Mouse (Mus musculus): ENCODE results near the gene Supt4a. TPM values are rescaled to one million over a fixed set of nuclear protein-coding genes. Genes with fewer than 3 reads are reported as not detected.

Supt4a gene
- polyA plus RNA-seq, 1 experiment from 2014 or later, result 141 TPM

DNA sequence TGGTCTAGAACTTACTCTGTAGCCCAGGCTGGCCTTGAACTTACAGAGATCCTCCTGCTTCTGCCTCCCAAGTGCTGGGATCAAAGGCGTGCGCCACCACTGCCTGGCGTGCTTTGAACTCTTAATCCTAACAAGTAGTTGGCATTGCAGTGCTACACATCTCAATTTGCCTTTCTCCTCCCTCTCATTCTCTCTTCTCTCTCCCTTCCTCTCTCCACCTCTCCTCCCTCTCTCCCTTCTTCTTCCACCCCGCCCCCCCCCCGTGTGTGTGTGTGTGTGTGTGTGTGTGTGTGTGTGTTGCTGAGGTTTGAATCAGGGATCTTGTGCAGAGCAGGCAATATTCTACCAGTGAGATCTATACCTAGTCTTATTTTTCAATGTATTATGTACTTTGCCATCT lies 10.0 kb downstream of the Supt4a start:
- Histone ChIP-seq H3K27me3 (no peaks in the 10 kb centered on the region), H3K27ac (no peak overlapping the region), H3K4me3 (no peak overlapping the region), H3K36me3 (peaks cover 27% of the 10 kb centered on the region), H3K4me2 (replicated peaks) (no peak overlapping the region), H3K9me3 (replicated peaks) (no peaks in the 10 kb centered on the region), H3K9ac (no peak overlapping the region), H3K4me1 (no peaks in the 10 kb centered on the region)
- ATAC-seq (ENCODE audit: low FRiP score), result no peak
- WGBS, result 88% methylated on average over 5 of the region's 5 CpGs

DNA sequence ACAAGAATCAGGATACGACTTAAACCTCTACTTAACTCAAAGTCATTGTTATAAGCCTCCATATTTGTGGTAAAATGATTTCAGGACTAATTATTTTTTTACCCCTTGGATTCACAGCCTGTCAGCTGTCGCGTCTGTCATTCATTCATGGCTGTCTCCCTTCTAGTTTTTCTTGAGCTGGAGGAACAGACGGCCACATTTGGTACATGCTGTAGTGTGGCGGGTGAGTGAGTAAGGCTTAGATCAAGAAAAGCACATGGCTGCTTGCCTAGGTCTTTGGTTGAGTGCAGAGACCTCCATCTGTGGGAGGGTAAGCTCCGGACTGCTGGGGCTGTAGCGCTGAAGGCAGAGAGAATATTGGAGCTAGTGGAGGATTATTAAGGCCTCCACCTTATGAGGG lies 10.4 kb downstream of the Supt4a start:
- Histone ChIP-seq H3K36me3 (peaks cover 23% of the 10 kb centered on the region), H3K27ac (no peak overlapping the region), H3K27me3 (no peaks in the 10 kb centered on the region), H3K4me2 (replicated peaks) (no peak overlapping the region), H3K9ac (no peak overlapping the region), H3K4me3 (no peak overlapping the region), H3K4me1 (no peaks in the 10 kb centered on the region), H3K9me3 (replicated peaks) (no peaks in the 10 kb centered on the region)
- no peak for ATAC-seq (ENCODE audit: low FRiP score)
- 90% methylated on average over 7 of the region's 7 CpGs for WGBS

DNA sequence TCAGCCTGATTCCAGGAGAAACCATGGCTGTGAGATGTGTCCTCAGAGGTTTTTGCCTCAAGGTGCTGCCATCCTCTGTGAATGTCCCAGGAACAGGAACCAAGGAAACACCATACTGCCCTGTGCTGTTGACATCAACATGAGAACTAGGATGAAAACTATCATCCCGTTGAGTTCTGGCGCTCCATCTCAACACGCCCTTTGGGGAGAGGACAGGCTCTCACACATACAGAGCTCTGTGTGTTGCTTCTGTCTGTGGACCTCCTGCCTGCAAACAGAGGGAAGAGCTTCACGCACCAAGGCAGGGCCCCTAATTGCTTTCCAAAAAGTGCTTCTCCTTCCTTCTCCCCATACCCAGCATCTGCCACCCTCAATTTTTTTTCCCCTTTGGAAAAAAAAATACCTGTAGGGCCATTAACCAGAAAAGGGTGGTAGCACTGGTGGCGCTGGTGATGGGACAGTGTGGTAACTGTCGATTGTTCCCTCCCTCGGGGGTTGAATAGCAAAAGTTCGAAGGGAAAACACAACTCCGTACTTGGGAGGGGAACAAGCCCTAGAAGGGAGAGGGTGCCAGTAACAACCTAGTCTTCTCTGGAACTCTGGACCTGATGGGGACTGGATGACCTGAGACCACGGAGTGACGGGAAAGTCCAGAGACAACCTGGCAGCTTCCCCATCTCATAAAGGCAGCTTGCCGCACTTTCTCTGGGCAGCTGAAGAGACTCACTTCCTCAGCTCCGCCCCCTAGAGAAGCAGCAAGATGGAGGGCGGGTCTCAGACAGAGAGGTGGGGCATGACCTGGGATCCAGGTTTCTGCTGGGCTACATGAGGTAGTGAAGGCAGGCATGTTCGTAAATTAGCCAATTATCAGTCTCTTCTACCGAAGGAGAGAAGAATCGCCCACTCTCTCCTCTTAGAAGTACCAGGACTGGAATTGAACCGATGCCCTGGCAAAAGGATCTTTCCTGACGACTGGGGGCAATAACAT lies 11.1 kb downstream of the Supt4a start:
- H3K9ac ChIP-seq, result no peak overlapping the region
- H3K27ac ChIP-seq, result no peak overlapping the region
- no peak for ATAC-seq (ENCODE audit: low FRiP score)
- H3K4me1 ChIP-seq, result no peaks in the 10 kb centered on the region
- H3K36me3 ChIP-seq, result peaks cover 18% of the 10 kb centered on the region
- no peak overlapping the region for H3K4me3 ChIP-seq
- no peaks in the 10 kb centered on the region for H3K9me3 ChIP-seq (replicated peaks)
- 0 out of 2 replicates have a peak overlapping the region, but pooled peaks have one; percentile 6 for H3K4me2 ChIP-seq (replicated peaks)
- no peaks in the 10 kb centered on the region; the same call in 1 of the 2 replicates for H3K27me3 ChIP-seq
- 39% methylated on average over 19 of the region's 19 CpGs for WGBS

DNA sequence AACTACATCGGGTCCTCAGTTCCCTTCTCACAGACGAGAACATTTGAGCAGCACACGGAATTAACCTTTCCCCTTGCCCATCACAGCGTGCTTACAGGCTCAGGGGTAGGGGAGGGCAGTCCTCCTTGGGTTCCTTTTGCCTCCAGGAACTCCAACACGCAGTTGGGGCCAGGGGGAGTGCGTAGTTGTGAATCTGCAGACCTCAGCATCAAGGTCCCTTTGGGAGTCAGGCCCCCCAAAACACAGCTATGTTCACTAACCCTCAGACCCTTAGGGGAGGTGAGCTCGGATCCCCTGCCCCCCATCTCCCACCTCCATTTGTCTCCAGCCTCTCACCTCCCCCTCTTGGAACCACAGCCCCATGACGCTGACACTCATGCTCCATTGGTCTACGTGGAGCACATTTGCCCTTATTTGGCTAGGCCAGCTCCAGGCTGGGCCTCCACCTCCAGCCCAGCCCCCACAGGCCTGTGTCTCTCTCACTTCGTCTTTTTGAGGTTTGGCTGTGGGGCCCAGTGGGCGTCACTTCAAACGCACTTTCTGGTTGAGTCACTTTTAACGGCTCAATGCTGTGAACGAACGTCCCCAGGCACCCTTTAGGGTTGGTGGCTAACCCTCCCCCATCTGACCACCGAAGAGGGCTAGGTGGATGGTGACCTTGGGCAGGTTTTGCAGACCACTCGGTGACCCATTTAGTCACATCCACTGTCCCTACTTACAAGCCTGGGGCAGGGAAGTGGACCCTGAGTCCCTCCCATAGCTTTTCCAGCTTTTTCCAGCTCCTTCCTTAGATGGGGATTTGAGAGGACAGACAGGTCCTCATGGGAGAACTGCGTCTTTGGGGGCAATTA lies 12.1 kb downstream of the Supt4a start:
- H3K27me3 ChIP-seq, result no peaks in the 10 kb centered on the region; the same call in 1 of the 2 replicates
- peaks cover 9% of the 10 kb centered on the region for H3K36me3 ChIP-seq
- no peak overlapping the region for H3K9ac ChIP-seq
- H3K4me3 ChIP-seq, result no peak overlapping the region
- H3K4me1 ChIP-seq, result no peaks in the 10 kb centered on the region
- 57% methylated on average over 18 of the region's 18 CpGs for WGBS
- H3K4me2 ChIP-seq (replicated peaks), result no peak overlapping the region
- H3K9me3 ChIP-seq (replicated peaks), result no peaks in the 10 kb centered on the region
- no peak overlapping the region for H3K27ac ChIP-seq
- no peak for ATAC-seq (ENCODE audit: low FRiP score)

GRCm38 (mm10) chr11:87750043-87750421 lies 12.7 kb downstream of the Supt4a start:
- WGBS, result 83% methylated on average over 11 of the region's 11 CpGs
- Histone ChIP-seq H3K4me3 (no peak overlapping the region), H3K4me2 (replicated peaks) (no peak overlapping the region), H3K36me3 (peaks cover 4% of the 10 kb centered on the region; the same call in 1 of the 2 replicates), H3K27ac (no peak overlapping the region), H3K27me3 (no peaks in the 10 kb centered on the region; the same call in 1 of the 2 replicates), H3K4me1 (no peaks in the 10 kb centered on the region), H3K9me3 (replicated peaks) (no peaks in the 10 kb centered on the region), H3K9ac (no peak overlapping the region)
- no peak for ATAC-seq (ENCODE audit: low FRiP score)

DNA sequence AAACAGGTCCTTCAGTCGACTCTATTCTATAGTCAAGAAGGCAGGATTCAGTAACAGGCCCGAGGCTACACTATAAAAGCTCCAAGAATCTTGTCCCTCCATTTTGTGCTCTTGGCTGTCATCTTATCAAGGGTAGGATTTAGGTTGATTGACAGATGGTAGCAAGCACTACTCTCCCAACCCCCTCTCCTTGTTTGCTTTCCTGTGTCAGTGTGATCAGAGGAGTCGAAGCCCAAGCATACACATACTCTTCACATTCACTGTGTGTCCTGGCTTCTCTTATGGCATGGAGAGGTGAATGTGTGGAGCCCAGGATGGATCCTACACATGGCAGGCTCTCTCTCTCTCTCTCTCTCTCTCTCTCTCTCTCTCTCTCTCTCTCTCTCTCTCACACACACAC lies 13.2 kb downstream of the Supt4a start:
- H3K4me2 ChIP-seq (replicated peaks), result no peak overlapping the region
- H3K9ac ChIP-seq, result no peak overlapping the region
- H3K9me3 ChIP-seq (replicated peaks), result no peaks in the 10 kb centered on the region
- no peak for ATAC-seq (ENCODE audit: low FRiP score)
- H3K27me3 ChIP-seq, result no peaks in the 10 kb centered on the region; the same call in 1 of the 2 replicates
- 69% methylated on average over 3 of the region's 3 CpGs for WGBS
- no peak overlapping the region for H3K4me3 ChIP-seq
- H3K27ac ChIP-seq, result no peak overlapping the region
- H3K4me1 ChIP-seq, result no peaks in the 10 kb centered on the region
- no peaks in the 10 kb centered on the region for H3K36me3 ChIP-seq

DNA sequence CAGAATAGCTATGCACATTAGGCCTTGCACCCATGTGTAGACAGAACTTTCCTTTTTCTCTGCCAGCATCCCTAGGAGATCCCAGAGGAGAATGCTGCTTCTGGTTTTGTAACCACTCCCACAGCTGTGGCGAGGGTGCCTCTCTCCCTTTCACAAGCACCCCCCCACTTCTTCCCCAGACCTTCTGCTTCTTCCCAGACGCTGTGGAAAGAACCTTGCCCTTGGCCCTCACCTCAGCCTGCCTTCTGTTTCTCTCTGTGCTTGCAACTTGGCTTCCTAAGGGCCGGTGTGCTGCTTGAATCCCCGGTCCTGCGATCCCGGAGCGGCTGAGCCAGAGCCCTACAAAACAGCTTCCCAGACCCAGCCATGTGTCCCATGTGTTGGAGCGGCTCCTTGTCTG lies 13.7 kb downstream of the Supt4a start:
- no peaks in the 10 kb centered on the region for H3K36me3 ChIP-seq

DNA sequence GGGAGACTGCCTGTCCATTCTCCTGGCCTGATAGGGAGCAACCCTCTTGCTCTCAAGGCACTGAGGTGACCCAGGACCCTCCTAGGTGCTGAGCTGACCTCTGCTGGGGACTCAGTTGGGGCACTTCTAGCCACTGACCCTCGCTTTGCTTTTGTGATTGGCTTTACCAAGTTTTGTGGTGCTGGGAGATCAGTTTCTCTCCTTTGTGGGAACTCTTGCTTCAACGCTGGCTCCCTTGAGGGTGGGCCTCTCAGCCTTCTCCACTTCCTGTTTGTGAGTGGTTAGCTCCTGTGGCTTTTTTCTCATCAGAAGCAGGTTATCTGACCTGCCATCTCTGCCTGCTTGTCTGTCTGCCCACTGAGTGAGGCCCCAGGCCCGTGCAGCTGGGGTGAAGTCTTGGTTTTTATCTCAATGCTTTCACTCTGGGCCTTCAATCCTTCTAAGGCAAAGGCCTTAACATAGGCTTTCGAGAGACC lies 14.2 kb downstream of the Supt4a start:
- H3K27ac ChIP-seq, result no peak overlapping the region
- WGBS, result 75% methylated on average over 4 of the region's 4 CpGs
- H3K4me1 ChIP-seq, result no peaks in the 10 kb centered on the region

More for the DNA sequence above, 13.7 kb downstream of the Supt4a start:
- Histone ChIP-seq H3K9me3 (replicated peaks) (no peaks in the 10 kb centered on the region), H3K4me1 (no peaks in the 10 kb centered on the region), H3K9ac (no peak overlapping the region), H3K4me3 (no peak overlapping the region), H3K4me2 (replicated peaks) (no peak overlapping the region), H3K27ac (no peak overlapping the region), H3K27me3 (no peaks in the 10 kb centered on the region; the same call in 1 of the 2 replicates)
- ATAC-seq (ENCODE audit: low FRiP score), result no peak
- 90% methylated on average over 8 of the region's 8 CpGs for WGBS

DNA sequence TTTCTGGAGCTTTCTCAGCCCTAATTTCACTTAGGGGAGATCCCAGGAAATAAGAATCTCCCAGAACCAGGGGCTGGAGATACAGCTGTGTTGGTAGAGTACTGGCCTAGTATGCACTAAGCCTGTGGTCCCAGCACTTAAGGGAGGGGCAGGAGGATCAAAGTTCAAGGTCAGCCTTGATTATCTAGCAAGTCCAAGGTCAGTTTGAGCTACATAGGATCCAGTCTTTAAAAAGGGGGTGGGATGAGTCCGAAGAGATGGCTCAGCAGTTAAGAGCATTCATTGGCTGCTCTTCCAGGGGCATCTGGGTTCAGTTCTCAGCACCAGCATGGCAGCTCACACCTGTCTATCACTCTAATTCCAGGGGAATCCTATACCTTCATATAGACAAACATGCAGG lies 15.0 kb downstream of the Supt4a start:
- Histone ChIP-seq H3K4me1 (no peaks in the 10 kb centered on the region), H3K4me2 (replicated peaks) (no peak overlapping the region), H3K4me3 (no peak overlapping the region), H3K27ac (no peak overlapping the region), H3K27me3 (no peaks in the 10 kb centered on the region; the same call in 1 of the 2 replicates), H3K9me3 (replicated peaks) (no peaks in the 10 kb centered on the region), H3K36me3 (no peaks in the 10 kb centered on the region), H3K9ac (no peak overlapping the region)
- ATAC-seq (ENCODE audit: low FRiP score), result no peak
- WGBS, result 83% methylated on average over 1 of the region's 1 CpGs

More for the DNA sequence above, 14.2 kb downstream of the Supt4a start:
- Histone ChIP-seq H3K9ac (no peak overlapping the region), H3K9me3 (replicated peaks) (no peaks in the 10 kb centered on the region), H3K4me3 (no peak overlapping the region), H3K27me3 (no peaks in the 10 kb centered on the region; the same call in 1 of the 2 replicates), H3K4me2 (replicated peaks) (no peak overlapping the region), H3K36me3 (no peaks in the 10 kb centered on the region)
- ATAC-seq (ENCODE audit: low FRiP score), result no peak

DNA sequence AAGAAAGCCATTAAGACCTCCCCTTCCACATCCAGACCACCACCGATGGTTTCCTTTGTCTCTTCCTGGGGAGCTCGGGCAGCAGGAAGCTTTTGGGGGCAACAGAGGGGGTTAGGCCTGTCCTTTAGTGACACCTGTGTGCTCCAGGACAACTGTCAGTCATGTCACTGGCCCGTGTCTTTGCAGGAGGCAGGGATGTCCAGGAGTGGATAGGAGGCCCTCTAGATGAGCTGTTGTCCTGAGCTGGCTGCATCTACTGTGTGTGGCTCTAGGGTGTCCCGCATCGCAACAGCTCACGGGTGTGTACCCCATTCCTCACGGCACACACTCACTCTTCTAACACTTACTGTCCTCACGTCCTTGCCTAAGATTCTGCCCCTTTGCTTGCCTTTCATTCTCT lies 15.9 kb downstream of the Supt4a start:
- H3K27me3 ChIP-seq, result no peaks in the 10 kb centered on the region; the same call in 1 of the 2 replicates
- H3K4me3 ChIP-seq, result no peak overlapping the region
- no peak overlapping the region for H3K4me2 ChIP-seq (replicated peaks)
- H3K27ac ChIP-seq, result no peak overlapping the region
- H3K9me3 ChIP-seq (replicated peaks), result no peaks in the 10 kb centered on the region
- ATAC-seq (ENCODE audit: low FRiP score), result no peak
- H3K36me3 ChIP-seq, result no peaks in the 10 kb centered on the region
- 85% methylated on average over 8 of the region's 8 CpGs for WGBS
- no peaks in the 10 kb centered on the region for H3K4me1 ChIP-seq
- no peak overlapping the region for H3K9ac ChIP-seq

DNA sequence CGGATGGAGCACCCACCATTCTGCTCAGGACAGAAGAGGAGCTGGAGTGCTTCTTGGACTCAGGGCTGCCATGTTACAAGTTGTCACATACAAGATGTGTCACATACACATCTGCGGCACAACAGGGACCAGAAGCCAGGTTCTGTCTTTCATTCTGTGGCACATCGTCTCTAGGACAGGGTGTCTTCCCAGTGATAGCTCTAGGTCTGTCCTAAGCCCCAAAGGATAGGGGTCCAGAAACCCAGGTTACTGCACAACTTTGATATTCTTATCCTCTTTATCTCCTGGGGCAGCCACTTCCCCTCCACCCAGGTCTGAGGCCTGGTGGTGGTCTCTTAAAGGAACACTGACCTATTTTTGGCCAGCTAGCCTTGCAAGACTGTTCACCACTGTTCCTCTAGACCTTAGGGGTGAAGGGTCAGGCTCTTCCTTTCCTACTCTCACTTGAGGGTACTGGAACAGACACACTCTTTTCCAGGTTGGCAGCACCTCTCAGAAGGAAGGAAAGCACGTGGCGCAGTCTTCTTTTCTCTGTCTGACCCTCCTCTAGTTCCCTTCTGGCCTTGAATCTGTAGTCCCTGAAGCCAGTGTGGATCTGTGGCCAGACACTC lies 16.6 kb downstream of the Supt4a start:
- no peak overlapping the region for H3K27ac ChIP-seq
- no peak overlapping the region for H3K4me2 ChIP-seq (replicated peaks)
- H3K27me3 ChIP-seq, result peaks cover 1% of the 10 kb centered on the region; the same call in 1 of the 2 replicates
- WGBS, result 85% methylated on average over 5 of the region's 5 CpGs
- no peak overlapping the region for H3K4me3 ChIP-seq
- ATAC-seq (ENCODE audit: low FRiP score), result no peak
- no peaks in the 10 kb centered on the region for H3K36me3 ChIP-seq
- no peaks in the 10 kb centered on the region for H3K4me1 ChIP-seq
- no peaks in the 10 kb centered on the region for H3K9me3 ChIP-seq (replicated peaks)
- no peak overlapping the region for H3K9ac ChIP-seq

GRCm38 (mm10) chr11:87754603-87755002 lies 17.3 kb downstream of the Supt4a start:
- Histone ChIP-seq H3K4me3 (no peak overlapping the region), H3K9ac (no peak overlapping the region), H3K27ac (no peak overlapping the region), H3K4me1 (peaks cover 2% of the 10 kb centered on the region; the same call in 1 of the 2 replicates), H3K27me3 (peaks cover 3% of the 10 kb centered on the region; the same call in 1 of the 2 replicates), H3K9me3 (replicated peaks) (no peaks in the 10 kb centered on the region), H3K36me3 (no peaks in the 10 kb centered on the region), H3K4me2 (replicated peaks) (no peak overlapping the region)
- WGBS, result 76% methylated on average over 5 of the region's 5 CpGs
- ATAC-seq (ENCODE audit: low FRiP score), result no peak
